Mouse (Mus musculus): ENCODE measurements around the gene Apba1.

Gene Apba1

DNA sequence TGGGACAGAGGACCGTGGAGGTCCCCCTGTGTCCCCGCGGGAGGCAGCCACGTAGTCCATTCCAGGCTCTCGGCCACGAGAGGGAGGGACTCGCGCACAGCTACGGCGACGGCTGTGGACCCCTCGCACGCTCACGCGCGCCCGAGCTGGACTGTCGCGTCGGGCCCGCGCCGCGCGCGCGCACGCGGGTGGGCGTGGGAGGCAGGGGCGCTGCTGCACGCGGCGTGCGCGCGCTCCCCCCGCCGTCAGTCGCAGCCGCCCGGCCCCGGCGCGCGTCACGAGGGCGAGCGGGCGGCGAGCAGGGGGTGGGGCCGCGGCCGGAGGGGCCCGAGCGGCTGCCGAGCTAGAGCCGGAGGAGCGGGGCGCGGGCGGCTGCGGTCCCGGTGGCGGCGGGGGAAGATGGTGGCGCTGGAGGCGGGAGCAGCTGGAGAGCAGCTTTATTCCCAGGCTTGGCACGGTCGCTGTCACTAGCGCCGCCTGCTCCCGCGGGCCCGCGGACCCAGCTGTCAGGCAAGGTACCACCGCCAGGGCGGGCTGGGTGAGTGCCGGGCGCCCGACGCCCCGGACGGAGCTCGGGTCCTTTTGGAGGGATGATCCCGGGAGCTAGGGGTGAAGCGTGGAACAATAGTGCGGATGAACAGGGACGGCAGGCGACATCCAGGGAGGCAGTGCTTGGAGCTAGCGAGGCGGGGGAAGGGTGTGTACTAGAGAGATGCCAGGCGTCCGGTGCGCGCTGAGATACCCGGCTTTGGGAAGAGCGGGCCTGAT is at the start of gene Apba1:
Gene Apba1 (plus strand): TSS at position 334 of the 768 bp plus-strand sequence.
- DNase-seq: peak; percentile 79 to 84

DNA sequence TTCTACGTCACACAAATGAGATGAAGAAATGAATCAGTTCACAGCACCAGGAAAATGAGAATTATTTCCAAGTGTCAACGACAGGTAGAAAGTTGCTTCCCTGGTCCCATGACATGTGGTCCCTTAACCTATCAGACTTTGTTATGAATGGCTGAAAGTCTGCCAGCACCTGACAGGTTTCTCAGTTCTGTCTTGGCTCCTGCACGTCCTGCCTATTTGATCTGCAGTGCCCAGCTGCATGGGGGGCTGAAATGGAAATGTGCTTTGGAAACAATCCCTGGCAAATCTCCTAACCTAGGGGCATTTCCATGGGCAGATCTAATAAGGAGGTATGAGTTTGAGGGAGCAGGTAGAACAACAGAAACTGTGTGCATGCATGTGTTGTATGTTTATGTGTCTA is 12.2 kb upstream of the Apba1 start:
- no peak for DNase-seq

DNA sequence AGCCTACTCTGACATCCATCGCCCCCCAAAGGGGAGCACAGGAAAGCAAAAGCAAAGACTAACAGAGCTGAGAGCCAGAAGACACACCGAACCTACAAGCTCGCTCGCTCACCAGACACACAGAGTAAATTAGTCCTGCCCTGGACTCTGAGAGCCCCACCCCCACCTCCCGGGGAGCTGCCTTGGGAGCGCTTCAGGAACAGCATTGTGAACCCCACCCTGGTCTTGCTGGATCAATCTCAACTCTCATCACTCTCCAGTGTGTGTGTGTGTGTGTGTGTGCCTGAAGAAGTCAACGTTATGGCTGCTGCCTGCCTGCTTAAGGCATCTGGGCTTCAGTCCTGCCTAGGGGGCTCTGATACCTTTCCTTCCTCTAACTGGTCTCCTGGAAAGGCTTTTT is 1.7 kb upstream of the Apba1 start:
- DNase-seq: no peak

DNA sequence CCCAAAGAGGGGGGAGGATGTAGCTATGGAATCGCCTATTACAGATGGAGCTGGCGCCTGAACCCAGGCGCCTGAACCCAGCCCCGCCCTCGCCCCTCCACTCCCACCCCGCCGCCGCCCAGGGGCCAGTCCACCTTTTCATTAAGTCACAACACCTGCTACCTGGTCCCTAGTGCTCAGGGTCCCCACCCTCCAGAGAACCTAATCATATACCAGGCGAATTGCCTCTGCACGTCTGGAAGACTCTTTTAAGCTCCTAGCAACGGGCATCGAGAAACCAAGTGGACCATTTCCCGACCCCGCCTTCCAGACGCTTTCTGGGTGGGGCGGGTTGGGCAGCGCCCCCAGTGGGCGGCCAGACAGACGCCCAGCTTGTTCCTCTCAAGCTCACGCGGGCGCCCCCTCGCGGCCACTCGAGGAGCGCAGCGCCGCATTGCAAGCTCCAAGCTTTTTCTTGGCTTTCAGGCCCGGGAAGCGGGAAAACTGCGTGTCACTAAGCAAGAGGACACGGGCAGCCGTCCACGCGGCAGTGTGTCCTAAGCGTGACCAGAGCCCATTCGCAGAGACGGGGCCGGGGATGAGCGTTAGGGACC is 630 bp upstream of the Apba1 start:
- DNase-seq: peak; percentile 97

DNA sequence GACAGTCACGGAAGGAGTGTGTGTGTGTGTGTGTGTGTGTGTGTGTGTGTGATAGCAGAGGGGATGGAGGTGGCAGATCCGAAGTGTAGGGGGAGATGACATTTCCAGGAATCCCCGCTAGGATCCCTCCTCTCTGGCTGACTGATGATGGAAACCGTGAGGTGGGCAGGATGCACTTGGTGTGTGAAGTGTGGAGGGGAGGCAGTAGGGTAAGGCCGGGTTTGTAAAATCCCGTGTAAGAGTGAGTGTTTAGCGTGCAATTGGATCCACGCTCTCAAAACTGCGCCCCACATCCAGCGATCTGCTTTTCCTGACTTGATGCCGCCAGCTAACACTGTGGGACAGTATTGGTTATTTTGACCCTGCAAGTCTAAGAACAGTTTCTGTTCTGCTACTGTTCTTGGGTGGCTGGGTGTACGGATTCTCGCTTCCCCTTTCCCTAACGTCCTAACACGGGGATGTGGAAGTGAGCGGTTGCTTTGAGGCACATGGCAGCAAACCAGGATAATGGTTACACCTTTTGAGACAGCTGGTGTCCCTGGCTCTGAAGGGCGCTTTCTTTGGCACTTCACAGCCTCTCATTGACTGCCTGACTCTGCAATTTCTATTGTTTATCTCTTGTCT is 747 bp downstream of the Apba1 start:
- DNase-seq: peak; percentile 56 to 67

DNA sequence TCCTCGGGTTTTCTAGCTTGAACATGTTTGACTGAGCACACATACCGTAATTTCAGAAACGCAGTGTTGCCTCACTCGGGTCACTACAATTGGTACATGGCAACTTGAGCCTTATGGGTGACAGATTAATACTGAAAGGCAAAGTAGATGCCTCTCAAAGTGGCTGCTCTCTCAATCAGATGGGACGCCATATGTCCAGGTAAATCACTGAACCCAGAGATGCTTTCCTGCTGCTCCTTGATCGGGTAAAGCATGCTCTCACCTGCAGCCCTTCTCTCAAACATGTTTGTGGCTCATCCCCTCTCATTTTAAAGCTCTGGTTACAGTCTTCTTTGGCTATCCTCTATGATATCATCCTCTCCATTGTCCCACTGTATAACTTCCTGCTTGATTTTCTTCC is 4.7 kb downstream of the Apba1 start:
- DNase-seq: no peak

DNA sequence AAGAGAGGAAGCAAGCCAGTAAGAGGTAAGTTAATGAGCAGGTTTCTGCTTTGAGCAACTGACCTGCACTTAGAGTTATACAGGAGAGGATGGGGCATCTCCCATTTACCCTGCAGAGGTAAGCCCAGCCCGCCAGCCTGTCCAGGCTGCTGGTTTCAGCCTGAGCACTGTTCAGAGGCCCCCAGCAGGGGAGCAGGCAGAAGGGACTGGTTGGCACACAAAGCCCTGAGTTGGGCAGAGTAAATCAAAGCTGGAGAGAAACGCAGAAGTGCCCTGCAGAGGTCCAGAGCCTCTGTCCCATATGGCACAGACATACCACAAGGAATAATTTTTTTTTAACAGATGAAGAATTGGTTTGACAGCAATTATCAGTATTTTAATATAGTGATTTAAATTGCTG is 5.4 kb downstream of the Apba1 start:
- DNase-seq: peak; percentile 69 to 80

DNA sequence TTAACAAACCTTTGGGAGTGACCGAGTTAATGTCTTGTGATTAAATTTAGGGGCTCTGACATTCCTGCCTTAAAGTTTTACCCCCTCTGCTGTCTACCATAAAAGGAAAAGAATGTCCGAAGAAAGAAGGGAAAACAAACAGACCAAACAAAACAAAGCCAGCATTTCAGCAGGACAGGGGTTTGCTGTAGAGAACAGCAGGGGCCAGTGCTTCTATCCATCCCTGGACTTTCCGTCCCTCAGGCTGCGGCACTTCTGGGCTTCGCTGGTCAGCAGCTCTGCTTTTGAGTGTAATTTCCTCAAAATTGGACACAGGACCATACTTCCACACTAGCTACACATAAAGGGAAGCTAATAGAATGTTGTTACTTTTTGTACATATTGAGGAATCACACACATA is 10.2 kb downstream of the Apba1 start:
- DNase-seq: no peak

DNA sequence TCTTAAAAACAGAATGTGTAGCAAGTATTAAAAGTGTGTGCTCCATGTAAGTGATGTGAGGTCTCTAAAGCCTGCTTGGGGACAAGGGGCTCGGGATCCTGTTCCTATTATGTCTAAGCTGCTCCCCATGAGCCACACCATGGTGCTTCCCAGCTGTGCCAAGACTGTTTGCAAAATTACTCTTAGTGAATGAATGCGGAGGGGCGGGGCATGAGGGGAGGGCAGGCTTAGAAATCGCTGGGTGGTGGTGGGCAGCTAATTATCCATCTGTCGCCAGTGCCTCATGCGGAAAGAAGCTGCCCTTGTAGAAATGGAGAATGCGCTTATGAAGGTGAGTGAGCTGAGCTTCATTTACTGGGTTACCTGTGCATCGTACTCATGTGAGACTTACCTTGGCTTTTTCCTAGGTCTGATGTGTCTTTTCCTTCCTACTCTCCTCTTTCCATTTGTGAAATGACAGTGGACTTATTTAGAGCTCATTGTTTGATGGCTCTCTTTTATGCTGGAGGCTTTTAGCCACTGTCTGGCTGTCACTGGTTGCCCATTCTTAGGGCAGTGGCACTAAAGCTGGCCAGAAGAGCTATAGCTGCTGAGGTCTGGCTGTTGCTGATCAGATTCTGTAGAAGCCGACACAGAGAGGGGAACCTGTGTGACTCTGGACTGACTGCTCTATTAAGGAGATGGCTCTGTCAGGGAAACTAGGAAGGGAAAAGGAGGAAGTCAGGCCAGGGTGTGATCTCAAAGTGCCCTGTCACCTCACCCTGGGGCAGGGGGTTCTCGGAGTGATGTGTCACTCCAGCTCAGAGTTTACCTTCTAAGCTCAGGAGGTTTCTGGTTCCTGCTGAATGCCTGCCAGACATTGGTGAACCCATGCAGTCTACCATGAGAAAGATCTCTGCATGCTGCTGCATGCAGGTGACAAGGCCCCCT is 12.1 kb downstream of the Apba1 start:
- no peak for DNase-seq

DNA sequence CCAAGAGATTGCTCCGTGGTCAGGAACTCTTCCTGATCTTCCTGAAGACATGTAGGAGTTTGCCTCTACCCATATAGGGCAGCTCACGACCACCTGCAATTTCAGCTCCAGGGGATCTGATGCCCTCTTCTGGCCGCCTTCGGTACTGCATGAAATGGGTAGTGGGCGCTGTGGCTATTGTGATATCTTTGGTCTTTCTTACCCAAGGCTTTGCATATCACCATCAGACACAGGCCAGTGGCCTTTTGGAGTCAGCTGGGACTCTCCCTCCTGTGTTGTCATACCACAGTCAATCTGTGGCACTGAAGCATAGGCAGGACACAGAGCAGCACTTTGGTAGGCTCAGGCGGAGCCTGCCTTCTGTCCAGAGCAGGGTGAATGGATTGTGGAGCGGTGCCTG is 13.3 kb downstream of the Apba1 start:
- DNase-seq: no peak

DNA sequence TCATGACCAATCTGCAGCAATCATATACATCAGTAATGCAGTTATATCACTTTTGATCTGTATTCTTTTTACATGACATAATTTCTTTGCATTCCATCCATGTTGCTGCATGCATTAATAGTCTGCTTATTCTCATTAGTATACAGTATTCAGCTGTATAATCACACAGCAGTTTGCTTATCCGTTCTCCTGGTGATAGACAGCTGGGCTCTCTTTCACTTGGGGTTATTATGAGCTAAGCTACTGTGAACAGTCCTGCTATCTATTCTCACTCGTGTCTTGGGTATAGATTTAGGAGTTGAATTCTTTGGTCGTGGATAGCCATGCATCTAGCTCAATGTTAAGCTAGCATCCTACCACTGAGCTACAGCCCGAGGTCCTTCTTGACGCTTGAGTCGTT is 16.7 kb downstream of the Apba1 start:
- DNase-seq: no peak

DNA sequence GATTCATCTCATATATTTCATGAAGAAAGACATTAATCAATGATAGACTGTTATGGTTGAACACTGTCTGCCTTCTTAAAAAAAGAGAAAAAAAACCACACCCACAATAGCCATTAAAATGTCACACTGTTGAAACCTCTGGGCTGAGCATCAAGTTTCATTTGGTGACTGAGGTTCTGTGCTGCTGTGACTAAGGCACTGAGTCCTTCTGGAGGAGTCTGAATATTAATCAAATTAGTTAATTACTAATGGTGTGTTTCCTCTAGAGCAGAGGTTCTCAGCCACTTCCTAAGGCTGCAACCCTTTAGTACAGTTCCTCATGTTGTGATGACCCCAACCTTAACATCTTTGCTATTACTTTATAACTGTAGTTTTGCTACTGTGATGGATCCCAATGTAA is 20.4 kb downstream of the Apba1 start:
- no peak for DNase-seq

DNA sequence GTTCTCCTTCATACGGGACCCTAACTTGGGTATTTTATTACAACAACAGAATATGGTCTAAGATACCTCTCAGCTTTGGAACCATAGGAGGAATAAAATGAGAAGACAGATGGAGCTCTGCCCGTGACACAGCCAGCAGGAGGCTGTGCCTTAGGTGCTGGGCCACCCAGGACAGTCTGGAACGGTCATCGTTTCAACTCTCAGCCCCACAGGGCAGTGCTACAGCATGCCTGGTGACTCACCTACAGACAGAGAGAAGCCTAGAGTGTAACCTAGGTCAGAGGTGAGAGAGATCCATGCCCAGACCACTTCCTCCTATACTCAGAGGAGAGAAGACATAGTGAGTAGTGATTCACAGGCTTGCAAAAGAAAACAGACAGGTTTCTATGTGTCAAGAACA is 21.4 kb downstream of the Apba1 start:
- no peak for DNase-seq

DNA sequence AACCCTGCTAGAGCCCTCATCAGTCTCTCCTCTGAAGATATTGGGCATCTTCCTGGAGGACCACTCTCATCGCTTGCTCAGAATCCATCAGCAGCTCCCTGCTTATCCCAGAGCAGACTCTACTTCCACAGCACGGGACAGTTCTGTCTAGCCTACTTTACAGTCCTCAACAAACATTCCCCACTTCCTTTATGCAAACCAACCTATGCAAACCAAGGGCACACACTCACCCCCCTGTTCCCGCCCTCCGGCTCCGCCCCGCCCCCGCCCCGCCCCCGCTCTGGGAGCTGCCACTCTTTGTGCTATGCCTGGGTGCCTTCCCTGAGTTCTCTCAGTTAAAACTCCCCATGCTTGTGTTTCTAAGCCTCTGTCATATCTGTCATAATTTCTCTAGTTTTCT is 23.3 kb downstream of the Apba1 start:
- no peak for DNase-seq

DNA sequence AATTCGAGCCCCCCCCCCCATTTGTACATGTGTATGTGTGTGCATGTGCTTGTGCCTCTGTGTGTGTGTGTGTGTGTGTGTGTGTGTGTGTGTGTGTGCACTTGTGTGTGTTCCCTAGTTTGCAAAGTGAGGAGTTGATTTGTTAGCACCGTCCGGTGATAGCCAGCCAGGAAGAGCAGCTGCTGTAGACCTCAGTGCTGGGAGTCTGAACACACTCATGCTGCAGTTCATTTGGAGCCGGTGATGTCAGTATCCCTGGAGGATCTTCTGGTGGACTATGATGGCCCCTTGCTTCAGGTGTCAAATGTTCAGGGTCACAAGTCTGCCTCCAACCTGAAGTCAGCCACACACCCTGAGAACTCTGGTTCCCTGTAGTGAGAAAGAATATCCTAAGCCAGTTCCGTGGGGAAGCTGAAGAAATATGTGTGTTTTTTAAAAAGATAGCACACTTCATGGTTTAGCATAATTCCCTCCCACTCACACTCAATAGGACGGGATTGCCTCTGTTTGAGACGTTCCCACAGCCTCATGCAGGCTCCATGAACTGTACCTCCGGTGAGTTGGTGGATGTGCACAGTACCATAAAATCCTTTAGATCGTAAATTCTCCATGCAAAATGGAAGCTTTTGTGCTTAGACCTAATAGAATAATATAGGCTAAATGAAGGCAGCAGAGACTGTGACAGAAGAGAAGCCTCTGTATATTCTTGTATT is 29.9 kb downstream of the Apba1 start:
- no peak for DNase-seq

DNA sequence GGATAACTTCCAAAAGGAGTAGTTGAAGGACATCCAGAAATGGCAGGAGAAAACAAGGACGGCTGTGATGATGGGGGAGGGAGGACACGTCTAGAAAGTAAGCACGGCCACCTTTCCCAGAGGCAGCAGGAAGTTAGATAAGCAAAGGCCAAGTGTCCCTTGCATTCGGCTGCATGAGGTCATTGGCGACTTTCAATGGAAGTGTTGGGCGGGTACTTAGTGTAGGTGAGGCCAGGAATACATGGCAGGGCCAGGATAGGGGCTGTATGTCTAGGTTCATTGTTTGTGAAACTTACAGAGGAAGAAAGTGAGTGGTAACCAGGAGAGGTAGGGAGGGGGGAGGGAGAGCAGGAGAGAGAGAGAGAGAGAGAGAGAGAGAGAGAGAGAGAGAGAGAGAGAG is 33.0 kb downstream of the Apba1 start:
- DNase-seq: no peak

DNA sequence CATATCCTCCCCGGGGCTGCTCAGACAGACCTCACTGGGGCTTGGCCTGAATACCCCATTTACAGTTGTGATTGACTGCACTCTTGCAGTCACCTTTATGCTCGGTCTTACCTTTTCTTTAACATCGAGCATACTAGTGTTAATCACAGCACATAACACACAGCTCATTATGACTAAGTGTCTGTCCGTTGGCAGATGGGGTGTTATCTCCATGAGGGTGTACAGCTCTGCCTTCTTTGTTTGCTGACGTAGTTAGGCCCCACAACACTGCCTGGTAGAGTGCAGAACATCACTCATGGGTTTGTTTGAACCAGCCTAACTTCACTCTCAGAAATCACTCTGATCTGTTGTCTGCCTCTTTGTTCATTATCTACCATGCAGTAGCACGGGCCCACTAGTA is 33.9 kb downstream of the Apba1 start:
- no peak for DNase-seq

DNA sequence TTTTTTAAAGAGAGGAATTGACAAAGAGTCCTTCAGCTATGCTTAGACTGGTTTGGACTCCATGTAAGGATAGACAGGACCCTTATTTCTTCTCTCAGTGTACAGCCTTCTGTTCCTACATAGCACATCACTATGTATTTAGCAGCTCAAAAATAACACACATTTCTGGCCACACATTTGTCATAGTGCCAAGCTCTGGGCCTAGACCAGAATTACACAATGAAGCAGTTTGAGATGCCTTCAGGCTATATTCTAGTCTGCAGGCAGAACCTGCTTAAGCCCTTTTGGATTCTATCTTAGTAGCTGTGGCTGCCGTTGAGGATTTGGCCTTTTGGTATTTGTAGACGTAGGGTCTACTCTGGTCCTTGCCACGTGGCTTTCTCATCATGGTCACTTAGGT is 35.8 kb downstream of the Apba1 start:
- DNase-seq: peak; percentile 33 to 54

DNA sequence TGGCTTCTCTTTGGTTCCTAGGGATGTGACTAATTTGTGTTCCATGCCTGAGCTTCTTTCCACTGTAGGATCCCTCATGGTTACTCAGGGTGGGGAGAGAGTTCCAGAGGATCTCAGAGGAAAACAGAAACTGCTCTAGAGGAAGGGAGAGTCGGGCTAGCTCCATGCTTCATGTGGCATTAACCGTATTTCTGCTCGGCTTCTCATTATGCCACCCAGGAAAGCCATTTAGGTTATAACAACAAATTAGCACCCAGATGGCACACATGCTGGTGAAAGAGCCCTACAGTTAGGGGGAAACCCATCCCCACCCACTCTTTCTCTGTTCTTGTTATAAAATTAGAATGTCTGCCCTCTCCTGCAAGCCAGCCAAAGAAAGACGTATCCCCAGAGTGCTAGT is 36.5 kb downstream of the Apba1 start:
- DNase-seq: no peak

DNA sequence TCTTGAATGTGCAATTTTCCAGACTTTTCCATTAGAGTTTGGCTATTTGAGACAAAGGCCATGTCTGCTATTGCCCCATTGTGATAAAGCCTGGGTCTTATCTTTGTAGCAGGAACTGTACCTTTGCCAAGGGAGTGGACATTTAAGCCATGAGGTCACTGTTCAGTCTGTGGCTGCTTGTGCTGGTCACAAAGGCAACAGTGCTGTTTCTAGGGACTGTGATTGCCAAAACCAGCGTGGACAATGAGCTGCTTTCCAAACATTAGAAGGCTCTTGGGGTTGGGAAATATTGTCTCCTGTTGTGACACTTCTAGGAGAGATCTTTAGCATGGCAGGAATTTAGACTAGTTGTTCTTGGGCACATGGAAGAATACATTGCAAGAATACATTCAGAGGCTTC is 42.5 kb downstream of the Apba1 start:
- no peak for DNase-seq

DNA sequence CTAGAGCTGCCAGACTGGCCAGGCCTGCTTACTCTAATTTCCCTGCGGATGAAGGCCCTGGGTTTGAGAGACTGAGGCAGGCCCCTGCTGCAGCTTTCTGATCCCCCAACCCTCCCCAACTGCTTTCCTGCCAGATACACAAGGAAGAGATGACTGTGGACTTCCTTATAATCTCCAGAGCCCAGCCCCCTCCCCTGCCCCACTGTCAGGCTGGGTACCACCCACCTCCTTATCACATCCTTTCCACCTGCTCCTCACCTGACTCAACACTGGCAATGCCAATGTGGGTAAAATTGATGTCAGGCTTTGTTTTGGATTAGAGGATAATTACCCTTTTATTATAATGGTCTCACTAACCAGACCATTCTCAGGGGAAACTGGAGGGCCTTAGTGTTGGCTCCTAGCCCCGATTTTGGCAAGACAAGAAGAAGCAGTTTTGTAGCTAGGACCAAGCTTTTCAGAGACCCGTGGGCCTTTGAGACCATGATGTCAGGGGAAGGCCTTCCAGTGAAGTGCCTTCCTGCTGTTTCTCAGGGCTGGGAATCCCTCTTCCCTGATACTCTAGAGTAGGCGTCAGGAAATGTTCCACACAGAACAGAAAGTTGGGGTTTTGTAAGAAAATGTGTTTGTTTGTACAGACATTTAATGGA is 44.7 kb downstream of the Apba1 start:
- no peak for DNase-seq

DNA sequence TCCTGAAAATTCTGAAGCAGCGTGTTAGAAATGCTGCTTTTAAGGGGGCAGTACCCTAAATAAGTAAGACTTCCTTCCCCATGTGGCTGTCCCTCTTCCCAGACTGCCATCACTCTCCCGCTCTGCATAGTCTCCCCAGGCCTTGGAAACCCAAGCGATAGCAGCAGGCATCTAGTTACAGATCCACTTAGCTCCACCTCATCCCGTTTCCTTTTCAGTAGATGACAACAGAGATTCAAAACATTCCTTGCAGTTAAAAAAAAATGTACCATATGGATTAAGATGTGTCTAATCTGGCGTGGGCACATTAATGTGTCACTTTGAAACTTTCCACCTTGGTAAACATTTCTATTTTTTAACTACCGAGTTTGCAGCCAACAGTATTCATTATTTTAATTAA is 48.1 kb downstream of the Apba1 start:
- DNase-seq: no peak

Measured in cerebellum, postnatal 36 days (tissue).